In the genomic region with DNA sequence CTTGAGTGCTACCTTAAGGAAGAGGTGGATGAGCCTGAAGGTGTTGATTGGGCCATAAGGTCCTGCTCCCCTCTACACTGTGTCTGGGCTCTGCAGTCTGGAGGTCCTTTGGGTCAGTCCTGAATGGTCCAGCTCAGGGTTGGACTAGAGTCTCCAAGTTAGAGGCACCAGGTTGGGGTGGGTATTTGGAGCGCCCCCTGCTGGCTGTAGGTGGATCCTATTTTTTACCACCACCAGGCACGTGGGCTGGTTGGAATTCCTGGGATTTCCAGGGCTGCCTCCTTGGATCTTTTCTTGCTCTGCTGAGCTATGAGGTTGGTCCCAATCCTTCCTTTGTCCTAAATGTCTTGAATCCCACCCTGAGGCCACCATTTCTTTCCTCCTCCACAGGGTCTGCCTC, we compare ENCODE assay signal across 9 mouse cellular contexts. TPM values are rescaled to one million over a fixed set of nuclear protein-coding genes. Genes with fewer than 3 reads are reported as not detected.
DNase-seq lines count a peak whose midpoint lies in the region; ATAC-seq and TF ChIP-seq lines count a peak whose summit lies in the region.
"Had no signal": no experiment of that assay in that cellular context is flagged by ENCODE, and none has a peak within 500 bp of the region (broad histone marks: within the 10 kb centered on the region; RNA-seq: fewer than 3 reads in every experiment).

No protein-coding gene starts in this region.

- ATAC-seq in hindbrain, postnatal 0 days = no peak
- ATAC-seq in hindbrain, embryonic 13.5 days (ENCODE audit: low FRiP score) = no peak
- no peak for ATAC-seq in heart, postnatal 0 days (ENCODE audit: insufficient read depth, low read depth)
- ATAC-seq in megakaryocyte-erythroid progenitor cell, adult 5-6 weeks (replicated peaks; ENCODE audit: low FRiP score, low TSS enrichment, poor library complexity, severe bottlenecking) = peak; percentile 63

- H3K9ac ChIP-seq in hindbrain, postnatal 0 days (replicated peaks; ENCODE audit: low read length) = no peak overlapping the region
- no peak overlapping the region for H3K9ac ChIP-seq in hindbrain, embryonic 13.5 days
- H3K9ac ChIP-seq in heart, postnatal 0 days (replicated peaks; ENCODE audit: low read depth, low read length) = no peak overlapping the region
- H3K9ac ChIP-seq: embryonic facial prominence, embryonic 13.5 days had no signal

- no peak for TF ChIP-seq EP300 in heart, postnatal 0 days (IDR thresholded peaks at IDR 0.05; ENCODE audit: low read depth)

- no peak overlapping the region for H3K4me3 ChIP-seq in hindbrain, postnatal 0 days (ENCODE audit: low read length)
- H3K4me3 ChIP-seq in hindbrain, embryonic 13.5 days = no peak overlapping the region
- no peak overlapping the region for H3K4me3 ChIP-seq in heart, postnatal 0 days (ENCODE audit: low read depth, low read length)
- H3K4me3 ChIP-seq: embryonic facial prominence, embryonic 13.5 days had no signal

- DNase-seq in hindbrain, postnatal 0 days (ENCODE audit: low spot score) = no peak
- DNase-seq in CD4-positive helper T cell, adult 2 months (ENCODE audit: low read depth, low spot score) = peak; percentile 23
- DNase-seq in adrenal gland, adult 2 months = peak; percentile 65
- DNase-seq in heart, postnatal 0 days (ENCODE audit: low spot score) = no peak
- no peak for DNase-seq in left cerebral cortex, postnatal 10 days (ENCODE audit: extremely low spot score in 1 of 2, low spot score in 2 of 2)
- DNase-seq in urinary bladder, postnatal 4 days (ENCODE audit: low spot score in 2 of 2) = no peak

- no peak overlapping the region for H3K27ac ChIP-seq in hindbrain, postnatal 0 days
- no peak overlapping the region for H3K27ac ChIP-seq in hindbrain, embryonic 13.5 days
- H3K27ac ChIP-seq in heart, postnatal 0 days (ENCODE audit: low read depth) = no peak overlapping the region
- H3K27ac ChIP-seq: embryonic facial prominence, embryonic 13.5 days had no signal

- no peaks in the 10 kb centered on the region for H3K27me3 ChIP-seq in hindbrain, postnatal 0 days (ENCODE audit: insufficient read depth, low read length)
- peaks cover 18% of the 10 kb centered on the region for H3K27me3 ChIP-seq in hindbrain, embryonic 13.5 days
- no peaks in the 10 kb centered on the region for H3K27me3 ChIP-seq in heart, postnatal 0 days (ENCODE audit: control insufficient read depth, insufficient read depth, low read length)

- H3K4me2 ChIP-seq in hindbrain, postnatal 0 days (ENCODE audit: low read depth, low read length) = no peak overlapping the region
- no peak overlapping the region for H3K4me2 ChIP-seq in hindbrain, embryonic 13.5 days
- no peak overlapping the region for H3K4me2 ChIP-seq in heart, postnatal 0 days (ENCODE audit: low read depth, low read length)
- H3K4me2 ChIP-seq: embryonic facial prominence, embryonic 13.5 days had no signal

- 3% methylated on average over 2 of the region's 2 CpGs for WGBS in hindbrain, postnatal 0 days
- 3% methylated on average over 2 of the region's 2 CpGs for WGBS in hindbrain, embryonic 13.5 days
- WGBS in heart, postnatal 0 days = 4% methylated on average over 2 of the region's 2 CpGs

- H3K4me1 ChIP-seq in hindbrain, postnatal 0 days (ENCODE audit: insufficient read depth, low read length) = no peaks in the 10 kb centered on the region
- no peaks in the 10 kb centered on the region for H3K4me1 ChIP-seq in hindbrain, embryonic 13.5 days (replicated peaks)
- H3K4me1 ChIP-seq in heart, postnatal 0 days (ENCODE audit: control insufficient read depth, insufficient read depth) = no peaks in the 10 kb centered on the region
- H3K4me1 ChIP-seq: embryonic facial prominence, embryonic 13.5 days had no signal

- H3K36me3 ChIP-seq in hindbrain, postnatal 0 days (ENCODE audit: insufficient read depth, low read length) = no peaks in the 10 kb centered on the region
- no peaks in the 10 kb centered on the region for H3K36me3 ChIP-seq in hindbrain, embryonic 13.5 days
- H3K36me3 ChIP-seq in heart, postnatal 0 days (replicated peaks; ENCODE audit: control insufficient read depth, insufficient read depth, low read length) = no peaks in the 10 kb centered on the region
- H3K36me3 ChIP-seq: embryonic facial prominence, embryonic 13.5 days had no signal

- TF ChIP-seq CTCF in hindbrain, postnatal 0 days (IDR thresholded peaks at IDR 0.05; ENCODE audit: low read depth) = peak; percentile 56
- TF ChIP-seq CTCF in heart, postnatal 0 days (IDR thresholded peaks at IDR 0.05; ENCODE audit: low read depth) = peak; percentile 41

- intact Hi-C loops in left cerebral cortex, postnatal 10 days (cut with DNase I) = no loop called here

- no peaks in the 10 kb centered on the region for H3K9me3 ChIP-seq in hindbrain, postnatal 0 days (ENCODE audit: low read length)
- no peaks in the 10 kb centered on the region for H3K9me3 ChIP-seq in hindbrain, embryonic 13.5 days
- H3K9me3 ChIP-seq in heart, postnatal 0 days (replicated peaks; ENCODE audit: control insufficient read depth, low read length) = no peaks in the 10 kb centered on the region
- H3K9me3 ChIP-seq: embryonic facial prominence, embryonic 13.5 days had no signal

RNA-seq across cellular contexts. Expression of gene Fam43b, which starts 8.5 kb away (rescaled TPM):
- total RNA-seq in hindbrain, postnatal 0 days (2014; rRNA removed) = 16.6 and 23.8 TPM in 2 replicates
- 17.9 and 18.6 TPM in 2 replicates for polyA plus RNA-seq in hindbrain, postnatal 0 days (2015; fragmentation: Nextera tagmentation; extraction: Ambion mirVana)
- 3.0 and 3.5 TPM in 2 replicates for polyA plus RNA-seq in hindbrain, embryonic 13.5 days (2015; fragmentation: Nextera tagmentation; extraction: Ambion mirVana)
- 1 to 10 TPM; 2.1 to 4.8 TPM for total RNA-seq in adrenal gland, adult 2 months (2021)
- 10.3 and 10.9 TPM in 2 replicates for polyA plus RNA-seq in adrenal gland, adult 2 months (2012; rRNA removed)
- total RNA-seq in heart, postnatal 0 days (2014; rRNA removed; ENCODE audit: low replicate concordance) = not detected in 2 replicates
- not detected in 2 replicates for polyA plus RNA-seq in heart, postnatal 0 days (2015; fragmentation: Nextera tagmentation; extraction: Ambion mirVana)
- not detected in 2 replicates for total RNA-seq in megakaryocyte-erythroid progenitor cell, adult 5-6 weeks (2014; fragmentation: Nextera tagmentation)
- not detected in 2 replicates for total RNA-seq in megakaryocyte-erythroid progenitor cell, adult 5-6 weeks (2017)
- total RNA-seq in left cerebral cortex, postnatal 10 days (2021) = 10 to 100 TPM; 33.5 to 39.5 TPM

RNA-seq across cellular contexts. Expression of gene Mul1, which starts 29.7 kb away (rescaled TPM):
- 36.2 and 39.1 TPM in 2 replicates for total RNA-seq in hindbrain, postnatal 0 days (2014; rRNA removed)
- 19.1 and 21.6 TPM in 2 replicates for polyA plus RNA-seq in hindbrain, postnatal 0 days (2015; fragmentation: Nextera tagmentation; extraction: Ambion mirVana)
- polyA plus RNA-seq in hindbrain, embryonic 13.5 days (2015; fragmentation: Nextera tagmentation; extraction: Ambion mirVana) = 20.9 and 21.4 TPM in 2 replicates
- total RNA-seq in adrenal gland, adult 2 months (2021) = 10 to 100 TPM; 45.1 to 61.0 TPM
- polyA plus RNA-seq in adrenal gland, adult 2 months (2012; rRNA removed) = 20.4 and 26.9 TPM in 2 replicates
- total RNA-seq in heart, postnatal 0 days (2014; rRNA removed; ENCODE audit: low replicate concordance) = 40.6 and 43.0 TPM in 2 replicates
- 28.9 and 30.0 TPM in 2 replicates for polyA plus RNA-seq in heart, postnatal 0 days (2015; fragmentation: Nextera tagmentation; extraction: Ambion mirVana)
- total RNA-seq in megakaryocyte-erythroid progenitor cell, adult 5-6 weeks (2014; fragmentation: Nextera tagmentation) = 13.2 and 18.1 TPM in 2 replicates
- total RNA-seq in megakaryocyte-erythroid progenitor cell, adult 5-6 weeks (2017) = 3.2 and 10.2 TPM in 2 replicates
- total RNA-seq in left cerebral cortex, postnatal 10 days (2021) = 10 to 100 TPM; 41.9 to 46.8 TPM

RNA-seq across cellular contexts. Expression of gene Cda, which starts 37.0 kb away (rescaled TPM):
- total RNA-seq in hindbrain, postnatal 0 days (2014; rRNA removed) = 9.5 and 20.5 TPM in 2 replicates
- polyA plus RNA-seq in hindbrain, postnatal 0 days (2015; fragmentation: Nextera tagmentation; extraction: Ambion mirVana) = 12.1 and 15.1 TPM in 2 replicates
- polyA plus RNA-seq in hindbrain, embryonic 13.5 days (2015; fragmentation: Nextera tagmentation; extraction: Ambion mirVana) = 4.0 and 4.1 TPM in 2 replicates
- total RNA-seq in adrenal gland, adult 2 months (2021) = 10 to 100 TPM; 11.2 to 15.5 TPM
- 26.4 and 31.5 TPM in 2 replicates for polyA plus RNA-seq in adrenal gland, adult 2 months (2012; rRNA removed)
- total RNA-seq in heart, postnatal 0 days (2014; rRNA removed; ENCODE audit: low replicate concordance) = 2.7 and 7.4 TPM in 2 replicates
- polyA plus RNA-seq in heart, postnatal 0 days (2015; fragmentation: Nextera tagmentation; extraction: Ambion mirVana) = 7.0 and 7.6 TPM in 2 replicates
- 2.6 TPM in 1 of 2 replicates, not detected in the other for total RNA-seq in megakaryocyte-erythroid progenitor cell, adult 5-6 weeks (2014; fragmentation: Nextera tagmentation)
- not detected in 2 replicates for total RNA-seq in megakaryocyte-erythroid progenitor cell, adult 5-6 weeks (2017)
- 1 to 10 TPM; 2.0 to 3.4 TPM for total RNA-seq in left cerebral cortex, postnatal 10 days (2021)

RNA-seq across cellular contexts. Expression of gene Camk2n1, which starts 49.3 kb away (rescaled TPM):
- 34.9 and 37.5 TPM in 2 replicates for total RNA-seq in hindbrain, postnatal 0 days (2014; rRNA removed)
- 29.5 and 33.5 TPM in 2 replicates for polyA plus RNA-seq in hindbrain, postnatal 0 days (2015; fragmentation: Nextera tagmentation; extraction: Ambion mirVana)
- 14.3 and 14.8 TPM in 2 replicates for polyA plus RNA-seq in hindbrain, embryonic 13.5 days (2015; fragmentation: Nextera tagmentation; extraction: Ambion mirVana)
- 10 to 100 TPM; 24.4 to 26.4 TPM for total RNA-seq in adrenal gland, adult 2 months (2021)
- polyA plus RNA-seq in adrenal gland, adult 2 months (2012; rRNA removed) = 30.9 and 69.4 TPM in 2 replicates
- 0.15 and 5.1 TPM in 2 replicates for total RNA-seq in heart, postnatal 0 days (2014; rRNA removed; ENCODE audit: low replicate concordance)
- polyA plus RNA-seq in heart, postnatal 0 days (2015; fragmentation: Nextera tagmentation; extraction: Ambion mirVana) = 1.6 and 1.8 TPM in 2 replicates
- not detected in 2 replicates for total RNA-seq in megakaryocyte-erythroid progenitor cell, adult 5-6 weeks (2014; fragmentation: Nextera tagmentation)
- 0.05 TPM in 1 of 2 replicates, not detected in the other for total RNA-seq in megakaryocyte-erythroid progenitor cell, adult 5-6 weeks (2017)
- total RNA-seq in left cerebral cortex, postnatal 10 days (2021) = 100 to 1,000 TPM; 377 to 385 TPM

Comparison
In these comparisons a context has a peak if more than half of its experiments do, and no peak if none do; other contexts are left out.
1. DNase-seq: peak in CD4-positive helper T cell, adult 2 months (single experiment) and adrenal gland, adult 2 months (single experiment); none in hindbrain, postnatal 0 days (single experiment), heart, postnatal 0 days (single experiment), left cerebral cortex, postnatal 10 days (0 of 2) and urinary bladder, postnatal 4 days (0 of 2).